Mouse (Mus musculus): ENCODE measurements around the gene Zfp661.

- TF ChIP-seq CTCF (IDR thresholded peaks at IDR 0.05; ENCODE audit: insufficient read depth, low read length) (no peak), POLR2A (IDR thresholded peaks at IDR 0.05; ENCODE audit: borderline replicate concordance, extremely low read depth, low read depth, low read length) (no peak)
Observed at GRCm38 (mm10) chr2:127551078-127551477, 35.8 kb downstream of the Zfp661 start.
